Mouse (Mus musculus): Measurements from ENCODE around the gene Vps13d.
A peak's percentile ranks its signal among the peaks of the same experiment; 100 is the strongest.

Gene Vps13d

GRCm38 (mm10) chr4:145033392-145033791 is 161.4 kb downstream of the Vps13d start:
- no peak for DNase-seq

GRCm38 (mm10) chr4:145032637-145033036 is 162.2 kb downstream of the Vps13d start:
- DNase-seq = no peak

GRCm38 (mm10) chr4:145031510-145031909 is 163.3 kb downstream of the Vps13d start:
- no peak for DNase-seq

- DNase-seq = no peak
Observed at GRCm38 (mm10) chr4:145026449-145026851, 168.4 kb downstream of the Vps13d start.

GRCm38 (mm10) chr4:145025409-145025762 is 169.4 kb downstream of the Vps13d start:
- DNase-seq = peak; percentile 77 to 86

GRCm38 (mm10) chr4:145024694-145025408 is 170.0 kb downstream of the Vps13d start:
- DNase-seq = peak; percentile 22 to 34

GRCm38 (mm10) chr4:145023911-145024310 is 170.9 kb downstream of the Vps13d start:
- no peak for DNase-seq

GRCm38 (mm10) chr4:145022815-145023214 is 172.0 kb downstream of the Vps13d start:
- no peak for DNase-seq

- DNase-seq = no peak
Observed at GRCm38 (mm10) chr4:145022211-145022610, 172.6 kb downstream of the Vps13d start.

- no peak for DNase-seq
Observed at GRCm38 (mm10) chr4:145020383-145020782, 174.4 kb downstream of the Vps13d start.

- no peak for DNase-seq
Observed at GRCm38 (mm10) chr4:145019121-145019714, 175.6 kb downstream of the Vps13d start.

- peak; percentile 39 for DNase-seq
Observed at GRCm38 (mm10) chr4:145017745-145018144, 177.1 kb downstream of the Vps13d start.

- no peak for DNase-seq
Observed at GRCm38 (mm10) chr4:145016669-145017068, 178.1 kb downstream of the Vps13d start.

- no peak for DNase-seq
Observed at GRCm38 (mm10) chr4:145014632-145014960, 180.2 kb downstream of the Vps13d start.

- DNase-seq = no peak
Observed at GRCm38 (mm10) chr4:145013760-145014631, 180.8 kb downstream of the Vps13d start.

- DNase-seq = peak; percentile 34 to 44
Observed at GRCm38 (mm10) chr4:145013187-145013586, 181.6 kb downstream of the Vps13d start.

GRCm38 (mm10) chr4:145011156-145011555 is 183.6 kb downstream of the Vps13d start:
- no peak for DNase-seq

- no peak for DNase-seq
Observed at GRCm38 (mm10) chr4:145009934-145010333, 184.9 kb downstream of the Vps13d start.

- no peak for DNase-seq
Observed at GRCm38 (mm10) chr4:145009437-145009836, 185.4 kb downstream of the Vps13d start.

GRCm38 (mm10) chr4:145005943-145006545 is 188.8 kb downstream of the Vps13d start:
- no peak for DNase-seq

GRCm38 (mm10) chr4:145004176-145004575 is 190.6 kb downstream of the Vps13d start:
- peak; percentile 34 to 48 for DNase-seq

GRCm38 (mm10) chr4:145002733-145003132 is 192.1 kb downstream of the Vps13d start:
- DNase-seq = no peak

GRCm38 (mm10) chr4:144999903-145000382 is 194.9 kb downstream of the Vps13d start:
- DNase-seq = no peak
